In the genomic region with DNA sequence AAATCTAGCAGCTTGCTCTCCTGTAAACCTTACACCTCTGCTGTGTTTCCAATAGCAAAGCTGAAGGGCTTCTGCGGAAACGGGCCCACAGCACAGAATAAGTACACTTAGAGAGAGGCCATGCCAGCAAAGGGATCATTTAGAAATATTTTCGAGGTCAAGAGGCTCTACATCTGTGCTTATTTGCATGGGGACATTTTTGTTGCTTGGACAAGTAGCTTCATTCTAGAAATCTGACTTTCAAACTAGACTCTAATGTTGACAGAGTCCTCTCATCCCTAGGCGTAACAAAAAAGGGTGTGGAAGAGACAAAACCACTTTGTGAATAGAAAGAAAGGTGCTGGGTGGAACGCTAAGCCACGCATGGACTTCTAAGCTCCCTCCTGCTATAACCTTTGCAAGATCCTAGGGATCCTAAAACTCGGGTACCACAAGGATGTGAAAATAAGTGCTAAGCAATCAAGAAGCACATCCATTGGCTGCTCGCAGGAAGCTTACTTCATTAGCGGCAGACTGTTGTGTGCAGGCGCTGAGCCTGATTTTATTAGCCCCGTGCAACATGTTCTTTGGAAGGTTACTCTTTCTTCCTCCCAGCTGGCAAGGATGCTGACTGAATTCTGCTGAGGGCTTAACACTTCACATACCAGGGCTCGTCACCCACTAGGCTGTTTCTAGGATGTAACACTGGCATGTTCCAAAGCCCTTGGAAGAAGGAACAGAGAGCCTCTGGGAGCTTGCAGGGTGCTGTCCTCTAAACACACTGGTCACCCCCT, we compare ENCODE assay signal across 12 mouse cellular contexts.
"Had no signal": no experiment of that assay in that cellular context is flagged by ENCODE, and none has a peak within 500 bp of the region (broad histone marks: within the 10 kb centered on the region; RNA-seq: fewer than 3 reads in every experiment).

No protein-coding gene starts in this region.

- H3K36me3 ChIP-seq: kidney, embryonic 15.5 days; limb, embryonic 15.5 days; liver, embryonic 12.5 days; midbrain, embryonic 13.5 days; stomach, embryonic 15.5 days had no signal

- H3K9ac ChIP-seq: kidney, embryonic 15.5 days; limb, embryonic 15.5 days; liver, embryonic 12.5 days; lung, embryonic 14.5 days; midbrain, embryonic 13.5 days; stomach, embryonic 15.5 days had no signal

- H3K4me1 ChIP-seq: kidney, embryonic 15.5 days; liver, embryonic 12.5 days; midbrain, embryonic 13.5 days; stomach, embryonic 15.5 days had no signal

- H3K4me3 ChIP-seq: kidney, embryonic 15.5 days; limb, embryonic 15.5 days; liver, embryonic 12.5 days; midbrain, embryonic 13.5 days; stomach, embryonic 15.5 days had no signal

- H3K9me3 ChIP-seq: kidney, embryonic 15.5 days; limb, embryonic 15.5 days; liver, embryonic 12.5 days; midbrain, embryonic 13.5 days; stomach, embryonic 15.5 days had no signal

- H3K27ac ChIP-seq: kidney, embryonic 15.5 days; limb, embryonic 15.5 days; liver, embryonic 12.5 days; midbrain, embryonic 13.5 days; stomach, embryonic 15.5 days had no signal

- DNase-seq: kidney, adult 18-20 months; kidney, postnatal 14 days; layer of hippocampus, adult 9-11 months; layer of hippocampus, postnatal 36 days; lung, embryonic 14.5 days; right cerebral cortex, postnatal 14 days; thymus, postnatal 4 days had no signal

- H3K4me2 ChIP-seq: kidney, embryonic 15.5 days; limb, embryonic 15.5 days; liver, embryonic 12.5 days; lung, embryonic 14.5 days; midbrain, embryonic 13.5 days; stomach, embryonic 15.5 days had no signal

- ATAC-seq: liver, embryonic 12.5 days; midbrain, embryonic 13.5 days had no signal

- H3K27me3 ChIP-seq: kidney, embryonic 15.5 days; limb, embryonic 15.5 days; liver, embryonic 12.5 days; midbrain, embryonic 13.5 days; stomach, embryonic 15.5 days had no signal
